Mouse (Mus musculus) gastrocnemius, postnatal 36 days (tissue): ENCODE data around the gene Prdx6b. TPM values are rescaled to one million over a fixed set of nuclear protein-coding genes. Genes with fewer than 3 reads are reported as not detected.

Experiments
- DNase-seq, 2 experiments: peaks; one replicate each; pipeline ENCODE4 v3.0.0; 2022
- intact Hi-C: fragments of 180-260 bp; cut with DNase I; formaldehyde crosslinking; loops from one replicate; pipeline ENCODE4 v1.15.1; 2025
- total RNA-seq, 2 experiments: library from RNA; stranded (reverse); gene quantifications; 2 replicates each; pipeline ENCODE4 v1.2.3; 2021

Prdx6b gene
- total RNA-seq, 2 experiments from 2014 or later = not detected

DNA sequence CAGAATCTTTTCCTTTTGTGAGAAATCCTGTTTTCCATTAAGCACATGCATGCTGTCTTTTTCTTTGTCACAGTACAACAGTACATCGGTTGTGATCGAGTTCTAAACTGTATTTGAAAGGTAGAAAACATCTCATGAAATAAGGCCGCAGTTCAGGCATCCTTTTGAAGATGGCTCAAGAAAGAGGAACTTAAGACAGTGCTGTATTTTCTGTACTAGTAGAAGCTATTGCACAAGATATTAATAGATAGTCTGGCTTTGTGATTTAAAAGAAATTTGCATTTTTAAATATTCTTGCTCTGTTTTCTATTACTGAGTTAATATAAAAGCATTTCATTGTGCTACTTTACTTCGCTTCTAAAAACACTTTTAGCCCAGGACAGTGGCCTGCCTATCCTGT, 30.6 kb downstream of the Prdx6b start:
- no peak for DNase-seq
- intact Hi-C loops = no loop called here

DNA sequence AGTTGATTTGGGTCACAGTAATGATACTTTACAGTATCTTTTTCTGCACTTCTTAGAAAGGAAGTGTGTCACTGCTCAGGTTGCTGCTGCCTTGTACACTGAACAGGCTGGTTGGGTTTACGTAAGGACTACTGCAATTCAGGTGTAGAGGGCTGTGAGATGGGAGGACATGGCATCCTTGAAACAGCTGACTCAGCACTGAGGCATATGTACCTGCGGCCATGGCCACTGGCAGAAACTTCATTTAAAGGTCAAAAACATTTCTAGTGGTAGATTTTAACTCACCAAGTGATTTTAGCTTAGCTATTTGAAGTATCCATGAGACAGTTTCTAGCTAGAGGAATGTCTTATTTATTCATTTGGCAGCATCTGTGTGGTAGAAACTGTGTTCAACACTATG, 33.5 kb downstream of the Prdx6b start:
- intact Hi-C loops = no loop called here
- no peak for DNase-seq

DNA sequence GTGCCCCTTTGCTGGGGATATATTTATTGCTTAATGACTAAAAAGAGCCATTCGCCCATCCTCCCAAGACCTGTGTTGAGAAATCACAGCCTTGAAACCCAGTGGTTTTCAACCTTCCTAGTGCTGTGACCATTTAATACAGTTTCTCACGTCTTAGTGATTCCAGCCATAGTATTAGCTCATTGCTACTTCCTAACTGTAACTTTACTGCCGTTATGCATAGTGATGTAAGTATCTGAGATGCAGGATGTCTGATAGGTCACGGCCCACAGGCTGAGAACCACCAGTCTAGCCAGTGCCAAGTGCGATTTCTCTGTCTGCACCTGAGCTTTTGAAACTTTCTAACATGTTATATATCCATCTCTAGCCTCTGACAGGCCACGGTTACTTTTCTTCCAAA, 35.0 kb downstream of the Prdx6b start:
- DNase-seq = no peak
- intact Hi-C loops = no loop called here

DNA sequence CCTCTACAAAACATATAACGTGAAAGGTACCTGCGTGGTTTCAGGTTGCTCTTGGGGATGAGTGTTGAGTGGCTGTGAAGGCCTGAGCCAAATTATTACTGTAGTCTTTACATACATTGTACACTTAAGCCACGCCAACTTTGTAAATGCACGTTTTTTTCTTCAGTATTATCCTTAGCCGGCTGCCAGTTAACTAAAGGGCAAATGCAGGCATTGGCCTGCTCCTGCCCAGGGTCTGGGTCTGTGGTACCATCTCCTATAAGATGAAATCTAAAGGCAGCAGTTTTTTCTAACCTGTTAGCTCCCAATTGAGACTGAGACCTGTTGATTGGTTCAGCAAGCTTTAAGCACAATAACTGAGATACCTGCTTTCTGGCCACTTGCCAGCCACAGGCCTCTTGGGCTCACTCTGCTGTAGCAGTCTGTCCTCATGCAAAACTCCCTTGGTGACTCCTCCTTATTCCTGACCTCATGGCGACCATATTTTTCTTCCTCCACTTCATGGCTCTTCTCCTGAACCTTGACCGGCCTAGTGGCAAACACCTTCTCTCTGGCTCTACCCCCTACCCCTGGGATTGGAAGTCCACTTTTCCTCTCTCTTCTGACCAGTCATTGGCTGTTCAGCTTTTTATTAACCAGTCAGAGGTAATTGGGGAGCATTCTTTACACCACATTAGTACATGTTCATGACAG, 36.8 kb downstream of the Prdx6b start:
- intact Hi-C loops = no loop called here

DNA sequence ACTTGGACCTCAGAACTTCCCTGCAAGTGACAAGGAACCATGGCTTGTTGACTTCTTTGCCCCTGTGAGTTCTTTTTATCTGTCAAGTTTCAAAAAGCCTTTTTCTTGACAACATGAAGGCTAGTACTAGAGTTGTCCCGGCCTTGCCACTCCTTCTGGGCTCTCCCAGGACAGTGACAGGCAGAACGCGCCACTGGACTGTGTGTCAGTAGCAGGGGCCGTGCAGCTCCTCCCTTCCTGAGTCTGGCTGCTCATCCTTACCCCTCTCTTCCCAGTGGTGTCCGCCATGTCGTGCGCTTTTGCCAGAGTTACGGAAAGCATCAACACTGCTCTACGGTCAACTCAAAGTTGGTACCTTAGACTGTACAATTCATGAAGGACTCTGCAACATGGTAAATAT, 48.3 kb downstream of the Prdx6b start:
- no peak for DNase-seq
- intact Hi-C loops = no loop called here

More for the DNA sequence above, 36.8 kb downstream of the Prdx6b start:
- no peak for DNase-seq

Other genes starting within 250 kb of the Prdx6b start
- 1 to 10 TPM; 1.7 to 2.4 TPM for gene Pde1a, start 163.0 kb upstream of the Prdx6b start, total RNA-seq
- 10 to 100 TPM; 19.8 to 21.3 TPM for gene Dnajc10, start 23.0 kb downstream of the Prdx6b start, total RNA-seq
- 10 to 100 TPM; 17.2 to 19.8 TPM for gene Frzb, start 155.2 kb downstream of the Prdx6b start, total RNA-seq